Mouse (Mus musculus) heart, postnatal 0 days (tissue): ENCODE results near the gene Tmem117. TPM values are rescaled to one million over a fixed set of nuclear protein-coding genes. Genes with fewer than 3 reads are reported as not detected.

Experiments
- ATAC-seq: fragments of 200-750 bp; cut with Nextera tagmentation; 2 replicates; pipeline ENCODE4 v1.8.0; 2017; ENCODE audit warnings: low read depth, moderate number of reproducible peaks, moderate library complexity; ENCODE audit not compliant: insufficient read depth
- DNase-seq: peaks from one replicate; pipeline ENCODE4 v3.0.0-alpha.2; 2016; ENCODE audit warnings: low spot score
- H3K27ac ChIP-seq: fragments of 300-500 bp; sonication (generic); 2 replicates; pipeline ENCODE4 v1.5.1; 2014; ENCODE audit warnings: low read depth, mild to moderate bottlenecking
- H3K27me3 ChIP-seq: fragments of 300-500 bp; sonication (generic); 2 replicates; pipeline ENCODE4 v1.6.1; 2014; ENCODE audit warnings: low read length, mixed read lengths; ENCODE audit not compliant: control insufficient read depth, insufficient read depth
- H3K36me3 ChIP-seq: fragments of 300-500 bp; sonication (generic); replicated peaks from 2 replicates; pipeline ENCODE4 v1.6.1; 2014; ENCODE audit warnings: low read length, mixed read lengths; ENCODE audit not compliant: control insufficient read depth, insufficient read depth
- H3K4me1 ChIP-seq: fragments of 300-500 bp; sonication (generic); 2 replicates; pipeline ENCODE4 v1.6.1; 2014; ENCODE audit warnings: antibody characterized with exemption; ENCODE audit not compliant: control insufficient read depth, insufficient read depth
- H3K4me2 ChIP-seq: fragments of 300-500 bp; sonication (generic); 2 replicates; pipeline ENCODE4 v1.6.1; 2014; ENCODE audit warnings: low read depth, mild to moderate bottlenecking, low read length, moderate library complexity
- H3K4me3 ChIP-seq: fragments of 300-500 bp; sonication (generic); 2 replicates; pipeline ENCODE4 v1.5.1; 2014; ENCODE audit warnings: low read depth, low read length
- H3K9ac ChIP-seq: fragments of 300-500 bp; sonication (generic); replicated peaks from 2 replicates; pipeline ENCODE4 v1.6.1; 2014; ENCODE audit warnings: low read depth, low read length, mixed read lengths
- H3K9me3 ChIP-seq: fragments of 300-500 bp; sonication (generic); replicated peaks from 2 replicates; pipeline ENCODE4 v1.6.1; 2016; ENCODE audit warnings: low read length; ENCODE audit not compliant: control insufficient read depth
- CTCF ChIP-seq: IDR thresholded peaks from 2 replicates; pipeline ENCODE4 v1.5.1; 2016; ENCODE audit warnings: antibody characterized with exemption, control low read depth, low read depth
- EP300 ChIP-seq: IDR thresholded peaks from 2 replicates; pipeline ENCODE4 v1.6.1; 2016; ENCODE audit warnings: antibody characterized with exemption, low read depth
- WGBS: fragments of 180-500 bp; shearing (Covaris S2); extraction: QIAGEN DNeasy Blood & Tissue Kit; methylation state at CpG from one replicate; pipeline ENCODE4 v1.1.7; 2014; 5-methylcytosine and 5-hydroxymethylcytosine counted together
- polyA plus RNA-seq: library from polyadenylated mRNA; unstranded; fragments of >200 nt; fragmentation: Nextera tagmentation; extraction: Ambion mirVana; gene quantifications from 2 replicates; pipeline ENCODE4 v1.2.1, GENCODE M21; 2015
- total RNA-seq: library from RNA; depleted of rRNA; stranded (reverse); fragments of >200 nt; gene quantifications from 2 replicates; pipeline ENCODE4 v1.2.3, GENCODE M21; 2014; ENCODE audit warnings: low replicate concordance

Gene Tmem117
- total and polyA plus RNA-seq, 2 experiments from 2014 or later, result 2.5 to 3.5 TPM

- ATAC-seq (no peak), DNase-seq (peak; percentile 47)
- Histone ChIP-seq H3K27ac (no peak overlapping the region), H3K4me3 (0 out of 2 replicates have a peak overlapping the region, but pooled peaks have one; percentile 16), H3K4me2 (peak overlapping the region; percentile 32; the same call in 1 of the 2 replicates), H3K9ac (no peak overlapping the region), H3K36me3 (no peaks in the 10 kb centered on the region), H3K4me1 (no peaks in the 10 kb centered on the region), H3K27me3 (no peaks in the 10 kb centered on the region), H3K9me3 (no peaks in the 10 kb centered on the region)
- 16% methylated on average over 9 of the region's 9 CpGs for WGBS
- TF ChIP-seq EP300 (no peak), CTCF (peak; percentile 70)
Measured at GRCm38 (mm10) chr15:94661398-94661797, 32.4 kb downstream of the Tmem117 start.

GRCm38 (mm10) chr15:94664612-94665011 lies 35.6 kb downstream of the Tmem117 start:
- TF ChIP-seq CTCF, result no peak
- TF ChIP-seq EP300, result no peak
- DNase-seq (no peak), ATAC-seq (no peak)
- Histone ChIP-seq H3K27me3 (no peaks in the 10 kb centered on the region), H3K27ac (no peak overlapping the region), H3K4me1 (no peaks in the 10 kb centered on the region), H3K4me3 (no peak overlapping the region), H3K4me2 (no peak overlapping the region), H3K9ac (no peak overlapping the region), H3K9me3 (no peaks in the 10 kb centered on the region), H3K36me3 (no peaks in the 10 kb centered on the region)
- WGBS, result 71% methylated on average over 6 of the region's 6 CpGs

- Histone ChIP-seq H3K4me2 (no peak overlapping the region), H3K9me3 (no peaks in the 10 kb centered on the region), H3K27ac (no peak overlapping the region), H3K27me3 (no peaks in the 10 kb centered on the region), H3K36me3 (no peaks in the 10 kb centered on the region), H3K9ac (no peak overlapping the region), H3K4me3 (no peak overlapping the region), H3K4me1 (no peaks in the 10 kb centered on the region)
- TF ChIP-seq EP300, result no peak
- no peak for ATAC-seq
- 43% methylated on average over 3 of the region's 3 CpGs for WGBS
- no peak for DNase-seq
Measured at GRCm38 (mm10) chr15:94681135-94681534, 52.1 kb downstream of the Tmem117 start.

GRCm38 (mm10) chr15:94684269-94684668 lies 55.2 kb downstream of the Tmem117 start:
- TF ChIP-seq EP300, result no peak
- TF ChIP-seq CTCF, result no peak
- Histone ChIP-seq H3K27me3 (no peaks in the 10 kb centered on the region), H3K4me2 (no peak overlapping the region), H3K4me1 (no peaks in the 10 kb centered on the region), H3K27ac (no peak overlapping the region), H3K36me3 (no peaks in the 10 kb centered on the region), H3K9me3 (no peaks in the 10 kb centered on the region), H3K4me3 (no peak overlapping the region), H3K9ac (no peak overlapping the region)
- no peak for ATAC-seq
- DNase-seq, result no peak
- WGBS, result 75% methylated on average over 7 of the region's 7 CpGs

GRCm38 (mm10) chr15:94687176-94687575 lies 58.1 kb downstream of the Tmem117 start:
- Histone ChIP-seq H3K4me1 (no peaks in the 10 kb centered on the region), H3K9ac (no peak overlapping the region), H3K36me3 (no peaks in the 10 kb centered on the region), H3K27me3 (no peaks in the 10 kb centered on the region), H3K4me3 (no peak overlapping the region), H3K9me3 (no peaks in the 10 kb centered on the region), H3K4me2 (no peak overlapping the region), H3K27ac (no peak overlapping the region)
- no peak for TF ChIP-seq EP300
- TF ChIP-seq CTCF, result no peak
- WGBS, result 84% methylated on average over 7 of the region's 7 CpGs
- ATAC-seq, result no peak
- no peak for DNase-seq

GRCm38 (mm10) chr15:94687629-94688028 lies 58.6 kb downstream of the Tmem117 start:
- no peak overlapping the region for H3K27ac ChIP-seq
- no peaks in the 10 kb centered on the region for H3K36me3 ChIP-seq
- no peak overlapping the region for H3K9ac ChIP-seq
- H3K4me2 ChIP-seq, result no peak overlapping the region
- whole genome bisulfite sequencing, result 57% methylated on average over 3 of the region's 3 CpGs
- H3K4me1 ChIP-seq, result no peaks in the 10 kb centered on the region
- H3K4me3 ChIP-seq, result no peak overlapping the region
- no peaks in the 10 kb centered on the region for H3K9me3 ChIP-seq
- no peak for DNase-seq
- no peaks in the 10 kb centered on the region for H3K27me3 ChIP-seq
- no peak for TF ChIP-seq CTCF
- TF ChIP-seq EP300, result no peak
- no peak for ATAC-seq
